Mouse (Mus musculus): ENCODE data around the gene Klc1.

Gene Klc1

DNA sequence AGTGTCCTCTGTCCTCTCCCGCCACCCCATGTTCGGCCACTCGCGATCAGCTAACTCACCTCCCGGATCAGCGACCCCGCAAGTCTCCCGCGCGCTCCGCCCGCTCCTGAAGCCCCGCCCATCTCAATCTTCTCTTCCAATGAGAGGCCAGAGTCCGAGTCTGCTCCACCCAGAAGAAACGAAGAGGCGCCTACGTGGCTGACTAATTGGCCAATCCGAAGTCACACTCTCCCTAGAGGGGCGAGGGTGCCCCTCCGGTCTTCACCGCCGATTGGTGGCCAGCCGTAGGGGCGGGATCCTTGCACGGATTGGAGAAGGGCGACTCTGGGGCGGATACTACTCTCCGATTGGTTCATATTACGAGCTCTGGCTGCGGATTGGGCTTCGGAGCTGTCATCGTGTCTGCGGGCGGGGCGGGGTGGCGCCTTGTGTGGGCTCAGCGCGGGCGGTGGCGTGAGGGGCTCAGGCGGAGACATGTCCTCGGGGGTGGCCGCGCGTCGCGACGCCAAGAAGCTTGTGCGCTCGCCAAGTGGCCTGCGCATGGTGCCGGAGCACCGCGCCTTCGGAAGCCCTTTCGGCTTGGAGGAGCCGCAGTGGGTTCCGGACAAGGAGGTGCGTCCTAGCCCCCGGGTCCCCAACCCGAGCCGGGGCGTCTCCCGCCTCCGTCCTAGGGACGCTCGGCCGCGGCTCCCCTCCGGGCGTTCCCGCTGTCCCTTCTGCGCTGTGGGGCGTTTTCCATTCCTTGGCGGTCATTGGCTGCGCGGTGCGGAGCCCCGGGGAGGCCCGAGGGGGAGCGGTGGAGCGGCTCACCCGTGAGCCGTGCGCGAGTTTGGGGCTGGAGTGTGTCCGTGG, 55.3 kb downstream of the Klc1 start, which contains the start of the genes Xrcc3 and Zfyve21:
Gene Xrcc3, minus strand, starts transcription at position 108 of the 852 bp plus-strand sequence.
Gene Zfyve21, plus strand, starts transcription at position 405 of the 852 bp plus-strand sequence.
- peak; percentile 99 for DNase-seq (ENCODE audit: low spot score)

DNA sequence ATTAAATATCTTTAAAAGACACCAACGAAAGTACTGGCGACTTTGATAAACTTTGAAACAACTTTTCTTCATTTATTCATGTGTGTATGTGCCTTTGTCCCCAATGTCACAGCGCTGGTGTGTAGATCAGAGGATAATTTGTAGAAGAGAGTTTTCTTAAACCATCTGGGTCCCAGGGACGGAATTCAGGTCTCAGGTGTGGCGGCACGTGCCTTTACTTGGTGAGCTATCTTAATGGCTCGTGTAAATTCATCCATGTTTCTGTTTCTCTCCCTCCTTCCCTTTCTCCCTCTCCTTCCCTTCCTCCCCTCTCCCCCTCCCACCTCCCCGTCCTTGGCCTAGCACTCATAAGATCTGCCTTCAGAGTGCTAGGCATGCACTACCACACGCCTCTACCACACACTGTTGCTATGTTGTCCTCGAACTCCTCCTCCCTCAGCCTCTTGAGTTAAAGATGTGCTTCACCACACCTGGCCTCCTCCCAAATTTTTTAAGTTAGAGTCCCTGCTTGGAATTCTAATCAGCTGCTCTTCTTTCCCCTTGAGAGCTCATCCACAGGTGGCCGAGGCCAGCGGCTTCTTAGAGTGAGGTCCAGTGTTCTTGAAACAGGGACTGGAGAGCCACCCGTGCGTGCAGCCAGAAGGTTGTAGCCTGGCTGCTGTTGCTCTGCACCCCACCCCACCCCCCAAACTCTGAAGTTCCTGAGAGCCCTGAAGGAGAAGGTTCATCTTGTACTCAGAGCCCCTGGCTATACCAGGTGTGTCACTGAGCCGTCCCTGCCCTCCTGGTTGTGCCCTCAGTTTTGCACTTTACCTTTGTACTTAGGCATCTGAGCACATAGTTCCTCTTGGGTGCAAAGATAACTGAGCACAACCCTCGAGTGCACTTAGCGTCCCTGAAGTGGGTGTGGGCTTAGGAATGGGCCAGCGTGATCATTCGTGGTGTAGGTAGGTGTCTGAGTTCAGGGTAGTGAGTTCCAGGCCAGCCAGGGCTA, 56.4 kb downstream of the Klc1 start:
- DNase-seq (ENCODE audit: low spot score) = no peak

DNA sequence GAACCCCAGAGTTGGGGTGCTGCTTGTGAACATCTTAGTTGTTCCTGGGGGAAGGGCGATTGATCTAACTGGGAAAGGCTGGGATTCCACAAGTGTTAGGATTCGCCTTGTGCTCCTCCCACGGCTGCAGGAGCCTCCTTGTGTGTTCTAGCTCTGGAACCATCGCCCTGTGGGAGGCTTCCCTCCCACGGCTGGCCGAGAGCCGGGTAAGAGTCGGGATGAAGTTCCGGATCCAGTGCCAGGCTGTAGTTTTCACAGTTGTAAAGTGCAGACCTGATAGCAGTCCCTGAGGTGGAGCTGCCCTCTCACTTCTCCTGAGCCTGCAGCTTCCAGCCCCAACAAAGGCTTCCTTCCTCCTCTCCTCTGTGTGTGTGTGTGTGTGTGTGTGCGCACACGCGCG, 57.9 kb downstream of the Klc1 start:
- DNase-seq (ENCODE audit: low spot score) = peak; percentile 69

DNA sequence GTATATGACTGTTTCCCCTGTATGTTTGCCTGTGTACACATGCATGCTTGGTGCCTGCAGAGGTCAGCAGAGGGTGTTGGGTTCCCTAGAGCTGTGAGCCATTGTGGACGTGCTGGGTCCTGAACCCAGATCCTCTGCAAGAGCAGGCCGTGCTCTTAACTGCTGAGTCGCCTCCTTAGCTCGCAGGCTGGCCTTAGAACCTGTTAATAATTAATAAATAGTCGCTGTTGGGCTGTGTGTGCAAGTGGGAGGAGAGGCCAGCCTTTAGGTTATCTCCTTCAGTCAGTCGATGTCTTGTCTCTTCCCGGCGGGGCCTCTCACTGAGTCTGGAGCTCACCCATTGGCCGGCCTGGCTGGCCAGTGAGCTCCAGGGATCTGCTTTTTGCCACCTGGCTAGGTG, 58.3 kb downstream of the Klc1 start:
- no peak for DNase-seq (ENCODE audit: low spot score)

DNA sequence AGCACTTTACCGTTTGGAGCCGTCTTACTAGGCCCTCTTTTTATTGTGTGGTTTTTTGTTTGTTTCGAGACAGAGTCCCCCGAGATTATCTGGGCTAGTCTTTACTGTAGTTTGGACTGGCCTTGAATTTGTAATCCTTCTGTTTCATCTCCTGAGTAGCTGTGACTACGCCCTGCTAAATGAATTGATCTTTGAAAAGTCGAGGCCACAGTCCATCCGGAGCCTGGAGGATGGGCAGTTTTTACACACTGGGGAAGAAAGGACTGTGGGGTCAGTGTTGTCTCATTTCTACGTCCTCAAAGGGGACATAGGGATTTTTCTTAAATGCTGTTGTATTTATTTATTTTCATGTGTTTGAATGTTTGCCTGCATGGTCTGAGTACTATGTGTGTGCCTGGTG, 59.3 kb downstream of the Klc1 start:
- DNase-seq (ENCODE audit: low spot score) = no peak

DNA sequence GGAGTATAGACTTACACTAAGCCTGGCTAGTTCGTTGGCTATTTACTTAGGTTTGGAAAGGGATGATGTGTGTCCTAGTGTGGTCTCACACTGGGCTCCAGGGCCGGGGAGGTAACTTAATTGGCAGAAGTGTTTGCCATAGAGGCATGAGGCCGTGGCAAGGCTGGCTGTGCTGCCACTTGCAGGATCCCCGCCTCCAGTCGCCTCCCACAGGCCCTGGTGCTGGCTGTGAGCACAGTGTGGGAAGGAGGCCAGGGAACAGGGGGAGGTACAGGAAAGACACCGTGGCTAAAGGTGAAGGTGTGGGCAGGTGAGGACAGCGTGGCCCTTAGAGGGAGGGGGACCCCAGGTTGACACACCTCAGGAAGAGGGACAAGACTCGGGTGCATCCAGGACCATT, 61.3 kb downstream of the Klc1 start:
- DNase-seq (ENCODE audit: low spot score) = peak; percentile 46

DNA sequence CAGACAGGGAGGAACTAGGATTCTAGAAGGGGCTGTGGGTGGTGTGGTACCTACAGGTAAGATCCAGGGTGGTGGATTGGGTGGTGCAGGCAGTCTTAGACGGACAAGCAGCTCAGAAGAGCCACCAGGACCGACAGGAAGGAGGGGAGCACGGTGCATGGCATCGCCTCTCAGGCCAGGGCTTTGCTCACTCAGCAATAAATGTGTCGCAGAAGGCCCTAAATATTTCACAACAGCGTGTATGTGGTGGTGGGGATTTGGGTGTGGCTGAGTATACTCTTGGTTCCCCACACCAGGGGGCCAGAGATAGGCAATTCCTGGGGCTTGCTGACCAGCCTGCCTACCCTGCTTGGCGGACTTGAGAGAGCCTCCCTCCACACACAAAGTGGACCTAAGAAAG, 62.1 kb downstream of the Klc1 start:
- DNase-seq (ENCODE audit: low spot score) = no peak

DNA sequence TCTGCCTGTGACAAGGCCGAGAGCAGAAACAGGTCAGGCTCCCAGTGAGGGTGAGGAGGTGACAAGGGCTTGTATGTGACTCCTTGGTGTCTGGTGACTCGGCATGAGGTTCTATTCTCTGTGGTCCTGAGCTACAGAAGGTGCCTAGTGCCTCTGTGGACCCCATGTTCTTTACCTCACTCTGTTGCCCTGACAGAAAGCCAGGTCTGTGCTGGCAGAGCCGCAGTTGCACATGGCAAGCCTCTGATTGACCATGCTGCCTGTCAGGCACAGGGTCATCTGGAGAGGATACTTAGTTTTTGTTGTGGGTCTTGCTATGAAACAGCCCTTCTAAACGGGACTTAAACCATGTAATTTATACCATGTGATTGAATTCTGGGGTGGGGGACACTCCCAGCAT, 63.3 kb downstream of the Klc1 start:
- DNase-seq (ENCODE audit: low spot score) = no peak

DNA sequence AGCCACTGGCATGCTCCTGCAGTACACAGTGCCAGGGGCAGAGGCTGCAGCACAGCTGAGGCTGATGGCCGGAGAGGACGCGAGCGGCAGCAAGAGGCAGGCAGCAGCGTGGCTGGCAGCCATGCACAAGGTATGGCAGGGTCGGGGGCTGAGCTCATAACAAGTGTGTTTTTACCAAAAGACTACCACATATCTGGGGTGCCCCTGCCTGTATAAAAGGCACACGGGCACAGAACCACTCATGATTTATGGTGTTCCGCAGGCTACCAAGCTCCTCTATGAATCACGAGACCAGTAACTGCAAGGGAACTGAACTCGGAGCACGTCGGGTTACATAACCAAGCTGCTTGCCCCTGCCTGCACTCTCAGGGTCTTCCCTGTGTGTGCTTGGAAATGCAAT, 68.9 kb downstream of the Klc1 start:
- DNase-seq (ENCODE audit: low spot score) = no peak

DNA sequence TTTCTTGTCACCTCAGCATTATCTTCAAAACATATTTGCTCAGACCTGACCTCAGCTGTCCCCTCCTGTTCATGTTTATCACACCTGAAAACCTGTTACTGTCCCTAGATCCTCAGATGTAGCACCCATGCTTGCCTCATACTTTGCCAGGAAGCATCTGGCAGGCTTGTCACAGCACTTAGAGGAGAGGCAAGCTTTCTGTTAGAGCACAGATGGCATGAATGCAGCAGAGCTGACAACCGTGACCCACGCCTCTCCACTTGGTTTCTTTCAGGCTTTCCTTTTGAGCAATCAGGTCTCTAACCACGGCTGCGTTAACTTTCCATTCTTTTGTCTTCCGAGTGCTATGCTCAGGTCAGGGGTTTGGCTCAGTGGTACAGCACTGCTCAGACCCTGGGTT, 70.8 kb downstream of the Klc1 start:
- DNase-seq (ENCODE audit: low spot score) = no peak

DNA sequence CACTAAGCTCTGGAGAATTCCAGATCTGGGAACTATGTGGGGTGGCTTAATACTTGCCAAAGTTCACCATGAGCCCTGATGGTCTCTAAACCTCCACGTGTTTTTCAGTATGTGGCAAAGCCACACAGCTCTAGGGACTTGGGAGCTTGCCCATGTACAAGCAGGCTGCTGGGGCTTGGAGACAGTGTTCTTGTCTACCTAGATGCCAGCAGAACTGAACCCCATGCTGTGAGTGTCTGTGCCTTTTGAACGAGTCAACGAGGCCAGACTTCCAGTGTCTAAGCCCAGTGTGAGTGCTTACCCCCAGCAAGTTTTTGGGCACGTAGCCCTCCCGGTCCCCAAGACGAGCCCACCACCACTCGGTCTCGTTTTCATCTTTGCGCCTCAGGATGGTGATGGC, 71.3 kb downstream of the Klc1 start:
- DNase-seq (ENCODE audit: low spot score) = no peak

DNA sequence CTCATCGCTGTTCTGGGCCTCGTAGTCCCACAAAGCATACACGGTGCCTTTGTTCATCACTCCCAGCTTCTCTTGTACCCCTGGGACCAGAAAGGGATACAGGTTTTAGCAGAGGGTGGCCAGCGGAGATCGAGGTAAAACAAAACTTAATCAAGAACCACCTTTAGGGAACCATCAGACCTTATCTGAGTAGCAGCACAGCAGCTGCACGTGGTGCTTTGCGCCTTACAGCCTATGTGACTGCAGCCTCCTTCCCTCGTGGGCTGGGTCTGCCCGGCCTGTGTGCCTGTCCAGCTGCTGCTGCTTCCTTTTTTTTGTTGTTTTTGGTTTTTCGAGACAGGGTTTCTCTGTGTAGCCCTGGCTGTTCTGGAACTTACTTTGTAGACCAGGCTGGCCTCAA, 71.7 kb downstream of the Klc1 start:
- no peak for DNase-seq (ENCODE audit: low spot score)

DNA sequence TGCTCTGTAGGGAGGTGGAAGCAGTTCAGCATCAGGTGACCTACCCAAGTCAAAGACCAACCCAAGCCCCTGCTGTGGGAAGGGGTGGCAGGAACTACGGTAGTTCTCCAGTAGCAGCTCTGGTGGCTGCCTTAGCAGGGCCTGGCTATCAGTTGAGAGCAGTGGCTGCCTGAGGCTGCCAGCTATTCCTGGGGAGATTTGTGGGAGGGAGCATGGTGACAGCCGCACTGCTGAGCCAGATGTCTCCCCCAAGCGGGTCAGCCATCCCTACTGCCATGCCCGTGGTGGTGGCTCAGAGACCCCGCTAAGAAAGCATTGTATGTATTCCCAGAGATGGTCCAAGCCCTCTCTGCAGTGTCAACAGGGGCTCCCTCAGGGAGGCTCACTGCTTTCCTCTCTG, 74.0 kb downstream of the Klc1 start:
- DNase-seq (ENCODE audit: low spot score) = no peak

DNA sequence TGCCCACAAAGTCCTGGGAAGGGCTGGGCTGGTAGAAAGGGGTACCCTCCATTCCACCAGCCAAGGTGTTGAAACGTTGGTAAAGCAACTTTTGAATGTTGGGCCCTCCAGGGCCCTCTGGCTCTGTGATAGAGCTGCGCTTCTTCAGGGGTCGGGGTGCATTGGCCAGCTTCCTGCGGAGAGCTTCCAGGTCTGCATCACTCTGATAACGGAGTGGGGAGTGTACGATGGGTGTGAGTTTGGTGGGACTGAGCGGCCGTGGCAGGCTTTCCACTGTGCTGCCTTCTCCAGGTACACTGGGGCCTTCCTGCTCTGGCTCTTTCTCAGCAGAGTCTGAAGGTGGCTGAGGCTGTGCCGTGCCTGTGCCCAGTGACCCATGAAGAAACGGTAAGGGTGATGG, 74.8 kb downstream of the Klc1 start:
- no peak for DNase-seq (ENCODE audit: low spot score)

DNA sequence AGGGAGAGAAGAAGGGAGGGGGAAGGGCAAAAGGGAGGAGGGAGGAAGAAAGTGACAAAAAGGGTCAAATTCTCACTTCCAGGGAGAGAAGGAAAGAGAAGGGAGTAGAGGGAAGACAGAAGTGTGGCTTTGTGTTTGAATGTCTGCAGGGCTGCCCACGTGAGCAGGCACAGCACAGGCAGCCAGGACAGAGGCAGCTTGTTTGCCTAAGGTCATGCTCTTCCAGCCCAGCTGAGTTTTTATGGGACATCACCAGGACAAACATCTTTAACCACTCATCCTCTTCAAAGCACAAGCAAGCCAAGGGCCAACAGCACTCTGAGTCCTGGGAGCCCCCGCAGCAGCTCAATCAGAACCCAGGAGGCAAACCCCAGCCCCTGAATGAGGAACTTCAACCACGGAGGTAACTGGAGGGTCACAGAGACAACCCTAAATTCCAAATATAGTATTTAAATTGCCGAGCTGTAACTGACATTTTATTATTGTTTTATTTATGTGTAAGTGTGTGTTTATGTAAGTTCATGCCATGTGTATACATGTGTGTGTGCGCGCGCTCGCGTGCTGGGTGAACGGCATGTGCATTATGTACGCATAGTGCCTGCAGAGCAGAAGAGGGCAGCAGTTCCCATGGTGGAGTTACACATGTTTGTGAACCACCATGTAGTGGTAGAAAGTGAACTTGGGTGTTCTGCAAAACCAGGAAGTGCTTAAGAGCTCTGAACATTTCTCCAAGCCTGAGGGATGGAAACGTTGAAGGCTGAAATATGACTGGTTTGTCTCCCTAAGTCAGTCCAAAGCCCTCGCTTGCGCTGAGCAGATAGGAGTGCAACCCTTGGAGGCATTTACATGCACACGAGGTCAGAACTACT, 84.2 kb downstream of the Klc1 start:
- no peak for DNase-seq (ENCODE audit: low spot score)

DNA sequence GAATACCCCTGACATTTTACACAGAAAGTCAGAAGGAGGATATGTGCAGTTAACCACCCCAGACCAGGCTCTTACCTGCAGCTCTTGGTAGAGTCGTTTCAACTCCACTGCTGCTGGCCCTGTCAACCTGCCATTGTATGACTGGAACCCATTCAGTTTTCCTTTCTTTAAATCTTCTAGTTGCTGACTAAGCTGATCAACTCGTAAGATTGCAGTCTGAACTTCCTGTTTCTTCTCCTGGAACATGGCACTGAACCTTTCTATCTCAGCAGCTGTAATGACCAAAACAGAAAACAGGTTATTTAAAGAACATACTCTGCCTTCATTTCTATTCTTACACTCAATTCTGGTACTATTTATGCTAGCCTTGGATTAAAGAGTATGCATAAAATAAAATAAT, 84.8 kb downstream of the Klc1 start:
- DNase-seq (ENCODE audit: low spot score) = no peak

DNA sequence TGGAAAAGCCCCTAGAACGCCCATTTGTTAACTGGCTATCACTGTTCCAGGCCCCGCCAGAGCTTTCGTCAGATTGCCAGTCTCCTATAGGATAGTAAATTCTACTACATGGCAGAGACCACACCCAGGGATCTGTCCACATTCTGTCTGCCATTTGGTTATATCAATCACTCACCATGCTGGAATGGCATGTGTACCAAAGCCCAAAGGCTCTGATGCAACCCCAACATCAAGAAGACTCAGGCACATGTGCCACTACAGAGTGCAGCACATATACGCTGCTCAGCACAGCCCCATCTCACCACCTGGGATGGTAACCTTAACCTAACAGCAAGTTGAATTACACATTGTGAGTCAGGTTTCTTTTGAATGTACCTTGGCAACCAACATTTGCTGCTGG, 87.3 kb downstream of the Klc1 start:
- DNase-seq (ENCODE audit: low spot score) = no peak

DNA sequence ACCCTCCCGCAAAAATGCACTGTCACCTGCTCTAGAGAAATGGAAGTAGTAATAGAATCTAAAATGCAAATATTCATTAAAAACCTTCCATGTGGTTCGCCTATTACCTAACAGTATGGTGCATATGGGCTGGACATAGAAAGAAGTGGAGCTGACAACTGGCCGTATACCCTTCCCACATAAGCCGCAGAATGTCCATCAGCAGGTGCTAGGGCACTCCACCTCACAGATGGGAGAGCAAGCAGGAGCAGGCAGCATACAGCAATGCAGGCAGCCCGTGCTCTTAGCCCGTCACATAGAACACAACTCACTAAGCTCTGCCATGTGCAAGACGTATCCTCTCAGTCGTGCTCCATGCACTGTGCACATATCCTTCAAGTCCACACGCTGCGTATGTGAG, 88.2 kb downstream of the Klc1 start:
- no peak for DNase-seq (ENCODE audit: low spot score)

DNA sequence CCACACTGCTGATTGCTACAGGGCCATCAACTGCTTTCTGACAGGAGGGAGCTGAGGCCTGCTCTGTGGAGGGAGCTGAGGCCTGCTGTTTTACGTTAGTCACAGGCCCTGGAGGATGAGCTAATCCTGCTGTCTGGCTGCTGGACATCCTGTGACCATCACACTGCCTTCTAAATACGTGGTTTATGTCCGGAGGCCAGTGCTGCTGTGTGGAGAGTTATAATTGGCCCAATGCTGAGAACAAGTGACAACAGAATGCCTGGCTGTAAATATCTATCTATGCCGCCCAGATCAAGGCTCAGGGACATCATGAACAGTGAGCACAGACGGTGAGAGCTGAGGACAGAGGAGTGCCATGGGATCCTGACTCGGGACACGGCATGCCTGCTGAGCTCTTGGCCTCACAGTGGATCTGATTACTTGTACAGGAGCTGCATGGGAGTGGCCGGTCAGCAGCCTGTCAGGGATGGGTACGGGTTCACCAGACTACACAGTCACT, 89.7 kb downstream of the Klc1 start:
- DNase-seq (ENCODE audit: low spot score) = no peak

DNA sequence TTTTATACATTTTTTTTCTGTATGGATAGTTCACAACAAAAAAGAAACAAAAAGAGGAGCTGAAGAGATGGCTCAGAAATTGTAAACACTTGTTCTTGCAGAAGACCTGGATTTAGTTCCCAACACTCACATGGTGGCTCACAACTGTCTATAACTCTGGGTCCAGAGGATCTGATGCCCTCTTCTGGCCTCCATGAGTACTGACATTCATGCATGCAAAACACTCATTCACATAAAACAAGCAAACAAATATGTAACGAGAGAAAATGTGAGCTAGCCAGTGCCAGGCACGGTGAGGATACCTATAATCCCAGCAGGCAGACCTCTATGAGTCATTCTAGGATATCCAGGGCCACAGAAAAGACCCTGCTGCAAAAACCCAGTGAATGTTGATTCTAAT, 92.6 kb downstream of the Klc1 start:
- no peak for DNase-seq (ENCODE audit: low spot score)

DNA sequence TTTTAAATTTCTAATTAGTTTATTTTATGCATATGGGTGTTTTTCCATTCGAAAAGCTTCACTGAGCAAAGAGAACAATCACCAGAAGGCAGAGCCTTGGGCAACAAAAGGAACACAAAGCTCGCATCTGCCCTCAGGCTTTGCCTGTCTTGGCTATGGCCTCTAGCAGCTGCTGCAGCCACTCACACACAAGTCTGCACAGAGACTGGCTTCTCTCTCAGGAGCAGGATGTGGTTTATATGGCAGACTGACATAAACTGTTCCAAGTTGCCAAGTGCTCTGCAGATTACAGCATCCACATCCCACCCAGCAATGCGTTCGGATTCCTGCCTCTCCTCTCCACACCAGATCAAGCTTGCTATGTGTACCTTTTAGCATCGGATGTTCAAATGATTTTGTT, 93.1 kb downstream of the Klc1 start:
- no peak for DNase-seq (ENCODE audit: low spot score)

DNA sequence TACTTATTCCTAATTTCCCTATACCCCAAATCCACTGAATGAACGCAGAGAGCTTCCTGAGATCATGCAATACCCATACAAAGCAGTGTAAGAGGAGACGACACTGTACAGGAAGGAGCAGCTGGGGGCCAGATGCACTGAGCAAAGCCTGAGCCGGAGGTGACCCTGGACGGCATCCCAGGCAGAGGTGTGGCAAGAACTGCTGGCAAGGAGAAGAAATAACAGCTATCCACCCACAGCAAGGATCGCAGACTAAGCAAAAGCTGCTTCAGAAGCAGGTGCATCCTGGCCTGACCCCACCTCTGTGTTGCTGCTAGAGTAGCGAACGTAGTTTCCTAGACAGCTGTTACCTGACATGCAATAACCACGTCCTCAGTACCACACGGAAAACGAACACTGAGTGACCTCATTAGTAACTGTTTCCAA, 94.4 kb downstream of the Klc1 start:
- peak; percentile 36 for DNase-seq (ENCODE audit: low spot score)

Measured in ovary, adult 18-20 months (tissue).